Mouse (Mus musculus) midbrain, embryonic 12.5 days (tissue): Measurements from ENCODE around the gene Hivep3. TPM values are rescaled to one million over a fixed set of nuclear protein-coding genes. Genes with fewer than 3 reads are reported as not detected.

Experiments used
- ATAC-seq: fragments of 200-750 bp; cut with Nextera tagmentation; 2 replicates; pipeline ENCODE4 v1.8.0; 2017; ENCODE audit warnings: low read depth, moderate TSS enrichment, moderate library complexity; ENCODE audit not compliant: low FRiP score
- H3K27ac ChIP-seq: fragments of 300-500 bp; sonication (generic); replicated peaks from 2 replicates; pipeline ENCODE4 v1.5.1; 2016; ENCODE audit warnings: mild to moderate bottlenecking
- H3K27me3 ChIP-seq: fragments of 300-500 bp; sonication (generic); 2 replicates; pipeline ENCODE4 v1.6.1; 2016; ENCODE audit warnings: mild to moderate bottlenecking
- H3K36me3 ChIP-seq: fragments of 300-500 bp; sonication (generic); 2 replicates; pipeline ENCODE4 v1.6.1; 2016
- H3K4me1 ChIP-seq: fragments of 300-500 bp; sonication (generic); 2 replicates; pipeline ENCODE4 v1.6.1; 2016
- H3K4me2 ChIP-seq: fragments of 300-500 bp; sonication (generic); replicated peaks from 2 replicates; pipeline ENCODE4 v1.6.1; 2016; ENCODE audit warnings: mild to moderate bottlenecking, moderate library complexity
- H3K4me3 ChIP-seq: fragments of 300-500 bp; sonication (generic); 2 replicates; pipeline ENCODE4 v1.5.1; 2016; ENCODE audit warnings: mild to moderate bottlenecking
- H3K9ac ChIP-seq: fragments of 300-500 bp; sonication (generic); replicated peaks from 2 replicates; pipeline ENCODE4 v1.6.1; 2016; ENCODE audit warnings: mild to moderate bottlenecking, moderate library complexity
- H3K9me3 ChIP-seq: fragments of 300-500 bp; sonication (generic); 2 replicates; pipeline ENCODE4 v1.6.1; 2016; ENCODE audit warnings: mild to moderate bottlenecking
- WGBS: fragments of 180-500 bp; shearing (Covaris S2); methylation state at CpG from one replicate; pipeline ENCODE4 v1.1.7; 2016; 5-methylcytosine and 5-hydroxymethylcytosine counted together
- polyA plus RNA-seq: library from polyadenylated mRNA; unstranded; fragments of >200 nt; fragmentation: Nextera tagmentation; extraction: Ambion mirVana; gene quantifications from 2 replicates; pipeline ENCODE4 v1.2.1, GENCODE M21; 2016

Hivep3 gene
- polyA plus RNA-seq, 1 experiment from 2014 or later, result 4.5 TPM

DNA sequence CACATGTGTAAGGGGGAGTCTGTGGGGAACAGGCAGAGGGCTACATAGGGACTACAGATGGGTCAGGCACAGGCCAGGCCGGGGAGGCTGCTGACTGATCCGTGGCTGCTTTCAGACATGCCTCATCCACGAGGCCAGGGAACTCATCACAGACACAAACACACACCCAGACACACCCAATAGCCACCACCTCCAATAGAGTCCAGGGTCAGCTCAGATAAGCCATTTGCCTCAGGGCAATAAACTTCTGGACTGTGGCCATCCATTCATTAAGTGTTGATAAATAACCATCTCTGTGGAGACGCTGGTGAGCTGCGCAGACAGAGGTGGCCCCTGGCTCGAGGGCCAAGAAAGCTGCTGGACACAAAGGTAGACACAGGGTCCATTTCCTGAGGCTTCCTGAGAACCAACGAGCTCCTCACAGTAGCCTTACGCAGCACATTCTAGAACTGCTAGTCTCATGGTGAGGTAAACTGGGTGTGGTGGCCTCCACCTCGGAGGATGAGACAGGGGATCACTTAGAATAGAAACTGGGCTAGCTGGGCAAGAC is 436.9 kb downstream of the Hivep3 start:
- Histone ChIP-seq H3K4me2 (no peak overlapping the region), H3K9ac (no peak overlapping the region), H3K9me3 (no peaks in the 10 kb centered on the region), H3K27me3 (no peaks in the 10 kb centered on the region; the same call in 1 of the 2 replicates), H3K4me3 (no peak overlapping the region), H3K27ac (no peak overlapping the region), H3K4me1 (peaks cover 18% of the 10 kb centered on the region), H3K36me3 (no peaks in the 10 kb centered on the region)
- 80% methylated on average over 9 of the region's 9 CpGs for WGBS
- ATAC-seq, result no peak

DNA sequence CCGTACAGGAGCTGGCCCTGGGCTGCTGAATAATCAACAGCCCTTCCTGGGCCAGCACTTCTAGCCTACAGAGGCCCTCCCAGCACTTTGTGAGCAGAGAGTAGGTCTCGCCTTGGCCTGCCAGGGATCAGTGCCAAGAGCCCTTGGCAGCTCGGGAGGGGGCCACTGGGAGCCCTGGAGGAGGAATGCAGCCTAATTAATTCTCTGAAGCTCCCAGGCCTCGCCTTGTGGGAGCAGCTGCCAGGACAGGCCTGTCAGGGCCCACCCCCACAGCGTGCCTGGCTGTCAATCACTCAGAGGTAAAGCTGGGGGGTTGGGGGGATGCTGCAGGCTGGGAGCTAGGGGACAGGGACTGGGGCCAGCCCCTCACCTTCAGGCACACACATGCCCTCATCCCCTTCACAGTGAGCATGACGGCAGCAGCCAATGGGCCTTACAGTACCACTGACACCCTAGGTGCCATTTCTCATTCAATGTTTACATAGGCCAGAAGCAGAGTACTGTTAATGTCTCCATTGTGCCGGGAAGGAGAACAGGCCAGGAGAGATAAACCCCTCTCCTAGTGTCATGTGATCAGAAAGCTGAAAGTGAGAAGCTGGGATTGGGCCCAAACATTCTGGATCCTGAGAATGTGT is 438.6 kb downstream of the Hivep3 start:
- Histone ChIP-seq H3K4me1 (peaks cover 18% of the 10 kb centered on the region), H3K27ac (peak overlapping the region; percentile 46), H3K9ac (no peak overlapping the region), H3K4me2 (no peak overlapping the region), H3K27me3 (no peaks in the 10 kb centered on the region; the same call in 1 of the 2 replicates), H3K9me3 (no peaks in the 10 kb centered on the region), H3K36me3 (no peaks in the 10 kb centered on the region), H3K4me3 (no peak overlapping the region)
- 19% methylated on average over 7 of the region's 7 CpGs for WGBS
- peak; percentile 89 for ATAC-seq

DNA sequence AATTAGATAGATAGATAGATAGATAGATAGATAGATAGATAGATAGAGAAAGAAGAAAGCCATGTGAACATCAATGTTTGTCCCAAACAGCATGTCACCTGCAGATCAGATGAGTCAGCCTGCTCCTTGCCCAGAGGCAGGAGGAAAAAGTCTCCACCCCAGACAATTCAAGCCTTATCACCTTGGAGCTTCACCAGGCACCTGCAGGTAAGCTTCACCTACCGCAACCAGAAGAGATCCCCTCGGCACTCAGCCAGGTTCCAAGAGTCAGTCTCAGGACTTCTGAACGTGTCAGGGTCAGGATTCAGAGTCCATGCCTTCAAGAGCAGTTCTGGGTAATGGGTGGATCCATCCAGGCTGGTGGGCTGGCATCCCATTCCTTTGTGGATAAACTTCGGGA is 445.5 kb downstream of the Hivep3 start:
- Histone ChIP-seq H3K27me3 (no peaks in the 10 kb centered on the region), H3K4me3 (no peak overlapping the region), H3K4me2 (no peak overlapping the region), H3K4me1 (peaks cover 7% of the 10 kb centered on the region; the same call in 1 of the 2 replicates), H3K36me3 (no peaks in the 10 kb centered on the region), H3K9me3 (no peaks in the 10 kb centered on the region), H3K9ac (no peak overlapping the region), H3K27ac (no peak overlapping the region)
- WGBS, result 83% methylated on average over 4 of the region's 4 CpGs
- ATAC-seq, result no peak

DNA sequence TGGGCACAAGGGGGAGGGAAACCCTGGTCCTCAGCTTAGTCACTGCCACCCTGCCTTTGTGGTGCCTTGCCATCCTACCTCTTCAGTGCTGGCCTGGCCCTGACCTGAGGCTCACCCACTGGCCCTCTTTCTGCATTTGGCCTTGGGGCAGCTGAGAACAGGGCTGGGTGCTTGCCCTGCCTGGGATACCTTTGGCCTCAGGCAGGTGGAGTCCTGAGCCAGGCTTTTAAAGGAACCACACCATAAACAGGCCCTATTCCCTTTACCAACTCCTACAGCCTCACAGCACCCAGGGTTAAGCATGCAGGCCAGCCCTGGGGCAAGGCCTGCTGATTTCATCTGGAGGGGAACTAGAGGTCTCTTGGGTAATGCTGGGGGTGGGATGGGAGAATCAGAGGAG is 447.0 kb downstream of the Hivep3 start:
- Histone ChIP-seq H3K36me3 (no peaks in the 10 kb centered on the region), H3K27ac (no peak overlapping the region), H3K4me3 (no peak overlapping the region), H3K9me3 (no peaks in the 10 kb centered on the region), H3K9ac (no peak overlapping the region), H3K4me2 (no peak overlapping the region), H3K4me1 (peaks cover 13% of the 10 kb centered on the region; the same call in 1 of the 2 replicates), H3K27me3 (no peaks in the 10 kb centered on the region)
- no peak for ATAC-seq

DNA sequence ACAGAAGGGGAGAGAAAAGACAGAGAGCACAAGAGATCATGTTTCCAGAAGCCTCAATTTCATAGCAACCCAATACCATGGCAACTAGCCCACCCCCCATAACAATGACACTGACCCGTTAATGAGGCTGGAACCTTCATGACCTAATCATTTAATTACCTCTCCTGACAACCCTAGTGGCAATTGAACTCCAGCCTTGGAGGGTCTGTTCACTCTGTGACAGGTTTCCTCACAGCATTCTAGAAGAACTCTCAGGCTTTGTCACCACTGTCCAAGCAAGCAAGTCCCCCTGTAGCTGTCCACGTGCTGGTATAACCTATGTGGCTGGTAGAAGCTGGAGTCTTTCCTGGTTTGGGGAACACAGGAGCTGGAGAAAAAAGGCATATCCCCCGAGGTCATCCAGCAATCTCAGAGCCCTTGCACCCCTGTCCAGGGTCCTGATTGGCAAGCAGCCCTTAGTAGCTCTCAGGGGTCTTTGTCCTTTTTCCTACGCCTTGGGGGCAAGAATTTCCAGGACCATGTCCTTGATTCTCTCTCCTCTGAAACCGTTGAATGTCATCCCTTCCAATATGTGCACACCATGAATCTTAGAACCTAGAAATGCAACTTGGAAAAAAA is 450.9 kb downstream of the Hivep3 start:
- 25% methylated on average over 5 of the region's 5 CpGs for WGBS

DNA sequence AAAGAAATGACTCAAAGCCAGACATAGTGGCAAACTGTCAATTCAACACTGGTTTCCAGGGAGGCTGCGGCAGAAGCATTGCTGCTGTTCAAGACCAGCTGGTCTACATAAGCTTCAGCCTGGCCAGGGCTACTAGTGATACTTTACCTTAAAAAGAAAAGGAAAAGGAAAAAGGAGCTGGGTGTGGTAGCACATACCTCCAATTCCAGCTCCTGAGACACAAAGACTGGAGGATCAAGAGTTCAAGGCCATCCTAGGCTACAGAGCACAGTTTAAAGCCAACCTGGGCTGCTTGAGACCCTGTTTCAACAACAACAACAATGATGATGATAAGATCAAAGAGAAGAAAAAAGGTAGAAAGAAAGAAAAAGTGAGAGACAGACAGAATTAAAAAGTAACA is 452.9 kb downstream of the Hivep3 start:
- no peak for ATAC-seq
- Histone ChIP-seq H3K36me3 (no peaks in the 10 kb centered on the region), H3K9me3 (no peaks in the 10 kb centered on the region), H3K4me3 (no peak overlapping the region), H3K4me2 (no peak overlapping the region), H3K27ac (no peak overlapping the region), H3K27me3 (no peaks in the 10 kb centered on the region; the same call in 1 of the 2 replicates), H3K4me1 (peaks cover 26% of the 10 kb centered on the region; the same call in 1 of the 2 replicates), H3K9ac (no peak overlapping the region)
- WGBS, result 100% methylated on average over 1 of the region's 1 CpGs

More for the DNA sequence above, 450.9 kb downstream of the Hivep3 start:
- Histone ChIP-seq H3K9ac (no peak overlapping the region), H3K27me3 (no peaks in the 10 kb centered on the region; the same call in 1 of the 2 replicates), H3K4me1 (peaks cover 22% of the 10 kb centered on the region; the same call in 1 of the 2 replicates), H3K9me3 (no peaks in the 10 kb centered on the region), H3K4me2 (no peak overlapping the region), H3K4me3 (no peak overlapping the region), H3K27ac (no peak overlapping the region), H3K36me3 (no peaks in the 10 kb centered on the region)
- ATAC-seq, result no peak

DNA sequence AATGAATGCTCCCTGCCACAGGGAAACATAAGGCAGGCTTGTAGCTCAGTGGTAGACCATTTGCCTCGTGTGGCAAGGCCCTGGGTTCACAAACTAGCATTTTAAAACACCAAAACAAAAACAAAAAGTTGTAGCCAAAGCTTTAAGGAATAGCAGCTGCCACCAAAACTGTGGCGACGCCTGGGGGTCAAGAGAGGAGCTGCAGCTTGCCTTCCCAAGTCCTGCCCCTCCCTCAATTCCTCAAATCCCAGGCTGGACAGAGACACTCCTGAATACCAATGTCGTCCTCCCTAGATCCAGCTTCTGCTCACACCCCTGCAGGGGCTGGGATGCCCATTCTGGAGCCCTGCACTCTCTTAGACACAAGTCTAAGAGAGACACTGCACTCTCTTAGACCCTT is 453.4 kb downstream of the Hivep3 start:
- Histone ChIP-seq H3K4me1 (peaks cover 26% of the 10 kb centered on the region; the same call in 1 of the 2 replicates), H3K4me3 (no peak overlapping the region), H3K9ac (no peak overlapping the region), H3K4me2 (no peak overlapping the region), H3K36me3 (no peaks in the 10 kb centered on the region), H3K9me3 (no peaks in the 10 kb centered on the region), H3K27ac (no peak overlapping the region), H3K27me3 (no peaks in the 10 kb centered on the region; the same call in 1 of the 2 replicates)
- no peak for ATAC-seq
- WGBS, result 4% methylated on average over 4 of the region's 4 CpGs

Other genes starting within 250 kb of the Hivep3 start
- gene Rimkla, start 241.2 kb upstream of the Hivep3 start, polyA plus RNA-seq, result 8.9 and 9.3 TPM in 2 replicates
- 28.9 and 29.2 TPM in 2 replicates for gene Foxj3, start 196.8 kb upstream of the Hivep3 start, polyA plus RNA-seq
- gene Frg2f1, start 194.3 kb upstream of the Hivep3 start, polyA plus RNA-seq, result 3.8 and 4.6 TPM in 2 replicates
- gene Guca2a, start 96.1 kb upstream of the Hivep3 start, polyA plus RNA-seq, result not detected in 2 replicates
- gene Guca2b, start 74.8 kb upstream of the Hivep3 start, polyA plus RNA-seq, result not detected in 2 replicates